Mouse (Mus musculus) hindbrain, postnatal 0 days (tissue): ENCODE results near the gene Ppp2r5a. TPM values are rescaled to one million over a fixed set of nuclear protein-coding genes. Genes with fewer than 3 reads are reported as not detected.
A peak's percentile ranks its signal among the peaks of the same experiment; 100 is the strongest.

Experiments used
- ATAC-seq: fragments of 200-750 bp; cut with Nextera tagmentation; 2 replicates; pipeline ENCODE4 v1.8.0; 2017; ENCODE audit warnings: mild to moderate bottlenecking, moderate TSS enrichment, moderate library complexity
- DNase-seq: peaks from one replicate; pipeline ENCODE4 v3.0.0-alpha.2; 2015; ENCODE audit warnings: low spot score
- H3K27ac ChIP-seq: fragments of 300-500 bp; sonication (generic); 2 replicates; pipeline ENCODE4 v1.5.1; 2014; ENCODE audit warnings: mild to moderate bottlenecking
- H3K27me3 ChIP-seq: fragments of 300-500 bp; sonication (generic); 2 replicates; pipeline ENCODE4 v1.6.1; 2014; ENCODE audit warnings: low read length, mixed read lengths; ENCODE audit not compliant: insufficient read depth
- H3K36me3 ChIP-seq: fragments of 300-500 bp; sonication (generic); 2 replicates; pipeline ENCODE4 v1.6.1; 2014; ENCODE audit warnings: low read length, mixed read lengths; ENCODE audit not compliant: insufficient read depth
- H3K4me1 ChIP-seq: fragments of 300-500 bp; sonication (generic); 2 replicates; pipeline ENCODE4 v1.6.1; 2014; ENCODE audit warnings: antibody characterized with exemption, low read length, mixed read lengths; ENCODE audit not compliant: insufficient read depth
- H3K4me2 ChIP-seq: fragments of 300-500 bp; sonication (generic); 2 replicates; pipeline ENCODE4 v1.6.1; 2014; ENCODE audit warnings: low read depth, mild to moderate bottlenecking, low read length, moderate library complexity, mixed read lengths
- H3K4me3 ChIP-seq: fragments of 300-500 bp; sonication (generic); 2 replicates; pipeline ENCODE4 v1.5.1; 2014; ENCODE audit warnings: low read length
- H3K9ac ChIP-seq: fragments of 300-500 bp; sonication (generic); replicated peaks from 2 replicates; pipeline ENCODE4 v1.6.1; 2014; ENCODE audit warnings: mild to moderate bottlenecking, low read length, moderate library complexity, mixed read lengths
- H3K9me3 ChIP-seq: fragments of 300-500 bp; sonication (generic); 2 replicates; pipeline ENCODE4 v1.6.1; 2016; ENCODE audit warnings: low read length, mixed read lengths
- CTCF ChIP-seq: IDR thresholded peaks from 2 replicates; pipeline ENCODE4 v1.5.1; 2016; ENCODE audit warnings: antibody characterized with exemption, control low read depth, low read depth
- WGBS: fragments of 180-500 bp; shearing (Covaris S2); extraction: QIAGEN DNeasy Blood & Tissue Kit; methylation state at CpG from one replicate; pipeline ENCODE4 v1.1.7; 2014; 5-methylcytosine and 5-hydroxymethylcytosine counted together
- polyA plus RNA-seq: library from polyadenylated mRNA; unstranded; fragments of >200 nt; fragmentation: Nextera tagmentation; extraction: Ambion mirVana; gene quantifications from 2 replicates; pipeline ENCODE4 v1.2.1, GENCODE M21; 2015
- total RNA-seq: library from RNA; depleted of rRNA; stranded (reverse); fragments of >200 nt; gene quantifications from 2 replicates; pipeline ENCODE4 v1.2.3, GENCODE M21; 2014

Gene Ppp2r5a
- total and polyA plus RNA-seq, 2 experiments from 2014 or later = 12.8 to 54.0 TPM

GRCm38 (mm10) chr1:191325726-191326232 lies 77.3 kb downstream of the Ppp2r5a start, which contains the start of gene Tmem206:
TSS of gene Tmem206 (plus strand) at chr1:191325912.
- under 1% methylated on average over 42 of the region's 42 CpGs for WGBS
- H3K4me3 ChIP-seq = peak within 1 kb of the TSS; percentile 74
- H3K27ac ChIP-seq = peak within 1 kb of the TSS; percentile 88
- no peaks in the 10 kb centered on the region for H3K36me3 ChIP-seq
- DNase-seq (peak; percentile 98), ATAC-seq (peak; percentile 95)
- H3K9me3 ChIP-seq = no peaks in the 10 kb centered on the region
- peak; percentile 40 for TF ChIP-seq CTCF
- no peaks in the 10 kb centered on the region for H3K27me3 ChIP-seq
- H3K9ac ChIP-seq = peak within 1 kb of the TSS; percentile 91
- peak within 1 kb of the TSS; percentile 89 for H3K4me2 ChIP-seq
- H3K4me1 ChIP-seq = peaks cover 13% of the 10 kb centered on the region; the same call in 1 of the 2 replicates

GRCm38 (mm10) chr1:191324733-191325590 lies 78.1 kb downstream of the Ppp2r5a start:
- H3K9me3 ChIP-seq = no peaks in the 10 kb centered on the region
- no peaks in the 10 kb centered on the region for H3K27me3 ChIP-seq
- ATAC-seq (peak; percentile 2; the same call in 1 of the 2 replicates), DNase-seq (no peak)
- H3K9ac ChIP-seq = peak overlapping the region; percentile 91; the same call in 1 of the 2 replicates
- H3K27ac ChIP-seq = peak overlapping the region; percentile 88
- 83% methylated on average over 7 of the region's 7 CpGs for WGBS
- peak overlapping the region; percentile 89 for H3K4me2 ChIP-seq
- peaks cover 13% of the 10 kb centered on the region; the same call in 1 of the 2 replicates for H3K4me1 ChIP-seq
- TF ChIP-seq CTCF = no peak
- no peaks in the 10 kb centered on the region for H3K36me3 ChIP-seq
- H3K4me3 ChIP-seq = peak overlapping the region; percentile 74

GRCm38 (mm10) chr1:191323381-191323780 lies 79.7 kb downstream of the Ppp2r5a start:
- no peak overlapping the region for H3K4me3 ChIP-seq
- peaks cover 13% of the 10 kb centered on the region; the same call in 1 of the 2 replicates for H3K4me1 ChIP-seq
- H3K36me3 ChIP-seq = no peaks in the 10 kb centered on the region
- ATAC-seq (no peak), DNase-seq (no peak)
- no peaks in the 10 kb centered on the region for H3K27me3 ChIP-seq
- no peak overlapping the region for H3K9ac ChIP-seq
- 87% methylated on average over 3 of the region's 3 CpGs for WGBS
- H3K27ac ChIP-seq = no peak overlapping the region
- TF ChIP-seq CTCF = no peak
- H3K9me3 ChIP-seq = no peaks in the 10 kb centered on the region
- no peak overlapping the region for H3K4me2 ChIP-seq

GRCm38 (mm10) chr1:191318686-191319085 lies 84.4 kb downstream of the Ppp2r5a start:
- no peak overlapping the region for H3K4me2 ChIP-seq
- H3K27ac ChIP-seq = peak overlapping the region; percentile 15; the same call in 1 of the 2 replicates
- WGBS = 54% methylated on average over 5 of the region's 5 CpGs
- no peaks in the 10 kb centered on the region for H3K9me3 ChIP-seq
- H3K4me1 ChIP-seq = peaks cover 4% of the 10 kb centered on the region; the same call in 1 of the 2 replicates
- no peaks in the 10 kb centered on the region for H3K36me3 ChIP-seq
- H3K27me3 ChIP-seq = no peaks in the 10 kb centered on the region
- DNase-seq (no peak), ATAC-seq (no peak)
- no peak overlapping the region for H3K4me3 ChIP-seq
- no peak for TF ChIP-seq CTCF
- H3K9ac ChIP-seq = no peak overlapping the region

- Histone ChIP-seq H3K36me3 (no peaks in the 10 kb centered on the region), H3K4me2 (peak within 1 kb of the TSS; percentile 63), H3K9ac (peak within 1 kb of the TSS; percentile 62), H3K27me3 (no peaks in the 10 kb centered on the region), H3K9me3 (no peaks in the 10 kb centered on the region), H3K4me3 (peak within 1 kb of the TSS; percentile 48), H3K4me1 (peaks cover 4% of the 10 kb centered on the region; the same call in 1 of the 2 replicates), H3K27ac (peak within 1 kb of the TSS; percentile 52; the same call in 1 of the 2 replicates)
- peak; percentile 76 for DNase-seq
- peak; percentile 5; the same call in 1 of the 2 replicates for TF ChIP-seq CTCF
- peak; percentile 89 for ATAC-seq
- WGBS = 1% methylated on average over 47 of the region's 54 CpGs
Measured at GRCm38 (mm10) chr1:191317591-191318196, 85.4 kb downstream of the Ppp2r5a start, which contains the start of gene Nenf. TSS of gene Nenf (minus strand) at chr1:191318194.

- H3K9me3 ChIP-seq = no peaks in the 10 kb centered on the region
- no peaks in the 10 kb centered on the region for H3K36me3 ChIP-seq
- WGBS = 80% methylated on average over 8 of the region's 8 CpGs
- peaks cover 4% of the 10 kb centered on the region; the same call in 1 of the 2 replicates for H3K4me1 ChIP-seq
- no peaks in the 10 kb centered on the region for H3K27me3 ChIP-seq
- no peak overlapping the region for H3K27ac ChIP-seq
- ATAC-seq (no peak), DNase-seq (no peak)
- peak; percentile 23; the same call in 1 of the 2 replicates for TF ChIP-seq CTCF
- no peak overlapping the region for H3K9ac ChIP-seq
- no peak overlapping the region for H3K4me3 ChIP-seq
- peak overlapping the region; percentile 63 for H3K4me2 ChIP-seq
Measured at GRCm38 (mm10) chr1:191316818-191317217, 86.3 kb downstream of the Ppp2r5a start.
